Mouse (Mus musculus) liver, embryonic 16.5 days (tissue): Measurements from ENCODE around the gene Bglap3. TPM values are rescaled to one million over a fixed set of nuclear protein-coding genes. Genes with fewer than 3 reads are reported as not detected.
A peak's percentile ranks its signal among the peaks of the same experiment; 100 is the strongest.
"Not testable (repeated sequence)": the region's sequence is repeated elsewhere in the genome, so short reads cannot be mapped to it uniquely, and the experiment has no call there.

ENCODE experiments used
- ATAC-seq: fragments of 200-750 bp; cut with Nextera tagmentation; 2 replicates; pipeline ENCODE4 v1.8.0; 2017; ENCODE audit warnings: low read depth, mild to moderate bottlenecking, moderate number of reproducible peaks, moderate library complexity
- H3K27ac ChIP-seq: fragments of 300-500 bp; sonication (generic); 2 replicates; pipeline ENCODE4 v1.5.1; 2014; ENCODE audit warnings: mild to moderate bottlenecking, low read length
- H3K27me3 ChIP-seq: fragments of 300-500 bp; sonication (generic); 2 replicates; pipeline ENCODE4 v1.6.1; 2014; ENCODE audit warnings: low read depth, low read length, mixed read lengths; ENCODE audit not compliant: control insufficient read depth, insufficient read depth
- H3K36me3 ChIP-seq: fragments of 300-500 bp; sonication (generic); 2 replicates; pipeline ENCODE4 v1.6.1; 2014; ENCODE audit warnings: mild to moderate bottlenecking; ENCODE audit not compliant: control insufficient read depth, insufficient read depth
- H3K4me1 ChIP-seq: fragments of 300-500 bp; sonication (generic); 2 replicates; pipeline ENCODE4 v1.6.1; 2014; ENCODE audit warnings: low read depth, low read length, mixed read lengths; ENCODE audit not compliant: control insufficient read depth
- H3K4me2 ChIP-seq: fragments of 300-500 bp; sonication (generic); 2 replicates; pipeline ENCODE4 v1.6.1; 2014; ENCODE audit warnings: low read depth, low read length, mixed read lengths
- H3K4me3 ChIP-seq: fragments of 300-500 bp; sonication (generic); 2 replicates; pipeline ENCODE4 v1.5.1; 2014; ENCODE audit warnings: low read depth, mild to moderate bottlenecking, low read length
- H3K9ac ChIP-seq: fragments of 300-500 bp; sonication (generic); 2 replicates; pipeline ENCODE4 v1.6.1; 2014; ENCODE audit warnings: low read depth, low read length
- H3K9me3 ChIP-seq: fragments of 300-500 bp; sonication (generic); replicated peaks from 2 replicates; pipeline ENCODE4 v1.6.1; 2016; ENCODE audit warnings: low read length; ENCODE audit not compliant: control insufficient read depth
- WGBS: fragments of 180-500 bp; shearing (Covaris S2); extraction: QIAGEN DNeasy Blood & Tissue Kit; methylation state at CpG from one replicate; pipeline ENCODE4 v1.1.7; 2014; ENCODE audit not compliant: insufficient replicate concordance; 5-methylcytosine and 5-hydroxymethylcytosine counted together
- polyA plus RNA-seq: library from polyadenylated mRNA; unstranded; fragments of >200 nt; fragmentation: Nextera tagmentation; extraction: Ambion mirVana; gene quantifications from 2 replicates; pipeline ENCODE4 v1.2.1, GENCODE M21; 2015

Bglap3 gene
- polyA plus RNA-seq, 1 experiment from 2014 or later = 0.15 TPM

GRCm38 (mm10) chr3:88393776-88394375 lies 21.3 kb upstream of the Bglap3 start:
- H3K36me3 ChIP-seq = peaks cover 8% of the 10 kb centered on the region
- H3K9ac ChIP-seq = no peak overlapping the region
- ATAC-seq = no peak
- no peak overlapping the region for H3K4me2 ChIP-seq
- H3K4me3 ChIP-seq = no peak overlapping the region
- H3K27me3 ChIP-seq = no peaks in the 10 kb centered on the region
- WGBS = 85% methylated on average over 9 of the region's 9 CpGs
- no peaks in the 10 kb centered on the region for H3K4me1 ChIP-seq
- H3K9me3 ChIP-seq = no peaks in the 10 kb centered on the region
- no peak overlapping the region for H3K27ac ChIP-seq

- H3K4me2 ChIP-seq = no peak within 1 kb of the TSS
- no peaks in the 10 kb centered on the region for H3K36me3 ChIP-seq
- 62% methylated on average over 5 of the region's 5 CpGs for WGBS
- no peak within 1 kb of the TSS for H3K9ac ChIP-seq
- H3K9me3 ChIP-seq = no peaks in the 10 kb centered on the region
- ATAC-seq = no peak
- no peaks in the 10 kb centered on the region for H3K27me3 ChIP-seq
- no peak within 1 kb of the TSS for H3K4me3 ChIP-seq
- H3K27ac ChIP-seq = no peak within 1 kb of the TSS
- no peaks in the 10 kb centered on the region; the same call in 1 of the 2 replicates for H3K4me1 ChIP-seq
These were observed 11.8 kb upstream of the Bglap3 start, which contains the start of gene Bglap for GRCm38 (mm10) chr3:88384364-88384763. TSS of gene Bglap (minus strand) at chr3:88384464.

GRCm38 (mm10) chr3:88382383-88382782 lies 9.8 kb upstream of the Bglap3 start:
- H3K4me1 ChIP-seq, H3K9ac ChIP-seq, ATAC-seq, H3K4me3 ChIP-seq, H3K4me2 ChIP-seq, H3K27ac ChIP-seq, H3K36me3 ChIP-seq, H3K27me3 ChIP-seq, H3K9me3 ChIP-seq: not testable (repeated sequence)
- WGBS = 0% methylated on average over 1 of the region's 7 CpGs

- not testable (repeated sequence) for H3K36me3 ChIP-seq, H3K27ac ChIP-seq, H3K27me3 ChIP-seq, H3K4me1 ChIP-seq, H3K9me3 ChIP-seq, H3K9ac ChIP-seq, H3K4me3 ChIP-seq
- peak; percentile 82 for ATAC-seq
- peak overlapping the region; percentile 18; the same call in 1 of the 2 replicates for H3K4me2 ChIP-seq
- 14% methylated on average over 20 of the region's 22 CpGs for WGBS
These were observed 9.1 kb upstream of the Bglap3 start for GRCm38 (mm10) chr3:88381389-88382315.

GRCm38 (mm10) chr3:88378599-88378998 lies 6.1 kb upstream of the Bglap3 start, which contains the start of gene Bglap2:
TSS of gene Bglap2 (minus strand) at chr3:88378699.
- H3K4me2 ChIP-seq, H3K27me3 ChIP-seq, H3K9ac ChIP-seq, H3K4me1 ChIP-seq, H3K27ac ChIP-seq, ATAC-seq, H3K9me3 ChIP-seq, H3K4me3 ChIP-seq, H3K36me3 ChIP-seq: not testable (repeated sequence)
- 60% methylated on average over 5 of the region's 5 CpGs for WGBS

- not testable (repeated sequence) for H3K4me3 ChIP-seq, ATAC-seq, H3K27ac ChIP-seq, H3K4me1 ChIP-seq, H3K36me3 ChIP-seq, H3K27me3 ChIP-seq, H3K9ac ChIP-seq, H3K9me3 ChIP-seq, H3K4me2 ChIP-seq
- WGBS = 43% methylated on average over 5 of the region's 7 CpGs
These were observed 4.1 kb upstream of the Bglap3 start for GRCm38 (mm10) chr3:88376644-88377043.

- H3K4me3 ChIP-seq, H3K9ac ChIP-seq, H3K4me1 ChIP-seq, H3K27ac ChIP-seq, H3K9me3 ChIP-seq, H3K36me3 ChIP-seq, H3K27me3 ChIP-seq: not testable (repeated sequence)
- peak overlapping the region; percentile 35; the same call in 1 of the 2 replicates for H3K4me2 ChIP-seq
- 10% methylated on average over 17 of the region's 19 CpGs for WGBS
- ATAC-seq = peak; percentile 82
These were observed 3.4 kb upstream of the Bglap3 start for GRCm38 (mm10) chr3:88375750-88376626.

GRCm38 (mm10) chr3:88368511-88368910 lies 4.0 kb downstream of the Bglap3 start:
- not testable (repeated sequence) for H3K36me3 ChIP-seq, H3K9me3 ChIP-seq, H3K4me3 ChIP-seq, ATAC-seq, H3K4me2 ChIP-seq, H3K9ac ChIP-seq, H3K27ac ChIP-seq
- 66% methylated on average over 7 of the region's 7 CpGs for WGBS
- Histone ChIP-seq H3K4me1 (peaks cover 26% of the 10 kb centered on the region), H3K27me3 (peaks cover 17% of the 10 kb centered on the region)
